Mouse (Mus musculus) G1E-ER4 (cell line): ENCODE measurements around the gene Acvr2b. TPM values are rescaled to one million over a fixed set of nuclear protein-coding genes. Genes with fewer than 3 reads are reported as not detected.

Source experiments
- GATA1 ChIP-seq: IDR thresholded peaks from one replicate; pipeline ENCODE4 v1.8.0; 2012; ENCODE audit warnings: low read length, inconsistent platforms
- polyA plus RNA-seq: library from polyadenylated mRNA; stranded (reverse); fragments of >175 nt; gene quantifications from 2 replicates; pipeline ENCODE4 v1.2.3, GENCODE M21; 2012

The Acvr2b gene
- polyA plus RNA-seq, 1 experiment = 12.2 TPM

GRCm38 (mm10) chr9:119479297-119479696 is 77.4 kb downstream of the Acvr2b start:
- no peak for TF ChIP-seq GATA1

GRCm38 (mm10) chr9:119481612-119482011 is 79.7 kb downstream of the Acvr2b start:
- TF ChIP-seq GATA1 = no peak

GRCm38 (mm10) chr9:119483554-119484353 is 81.8 kb downstream of the Acvr2b start:
- no peak for TF ChIP-seq GATA1

- no peak for TF ChIP-seq GATA1
These were observed 82.5 kb downstream of the Acvr2b start for GRCm38 (mm10) chr9:119484420-119484819.

Other genes with a start within 250 kb of the Acvr2b start
- not detected in 2 replicates for gene Acaa1b, start 245.0 kb upstream of the Acvr2b start, polyA plus RNA-seq
- not detected in 2 replicates for gene Gm47289, start 243.0 kb upstream of the Acvr2b start, polyA plus RNA-seq
- gene Slc22a13, start 193.0 kb upstream of the Acvr2b start, polyA plus RNA-seq = not detected in 2 replicates
- gene Oxsr1, start 79.7 kb upstream of the Acvr2b start, polyA plus RNA-seq = 27.0 and 32.4 TPM in 2 replicates
- 104 and 129 TPM in 2 replicates for gene Acaa1a, start 62.4 kb upstream of the Acvr2b start, polyA plus RNA-seq
- gene Myd88, start 60.7 kb upstream of the Acvr2b start, polyA plus RNA-seq = 20.9 and 22.4 TPM in 2 replicates
- gene Xylb, start 44.7 kb upstream of the Acvr2b start, polyA plus RNA-seq = 17.2 and 21.3 TPM in 2 replicates
- gene Slc22a14, start 36.6 kb upstream of the Acvr2b start, polyA plus RNA-seq = not detected in 2 replicates
- 2.4 and 3.8 TPM in 2 replicates for gene Exog, start 42.8 kb downstream of the Acvr2b start, polyA plus RNA-seq
- not detected in 2 replicates for gene Scn5a, start 176.9 kb downstream of the Acvr2b start, polyA plus RNA-seq